Mouse (Mus musculus) myocyte (in vitro differentiated cells): ENCODE measurements around the gene Pakap. TPM values are rescaled to one million over a fixed set of nuclear protein-coding genes. Genes with fewer than 3 reads are reported as not detected.

ENCODE experiments used
- H3K27me3 ChIP-seq: one replicate; pipeline ENCODE4 v1.6.1; 2011; ENCODE audit not compliant: control insufficient read depth, insufficient read depth, insufficient read length
- H3K36me3 ChIP-seq: one replicate; pipeline ENCODE4 v1.6.1; 2011; ENCODE audit not compliant: control insufficient read depth, insufficient read depth
- H3K4me2 ChIP-seq: one replicate; pipeline ENCODE4 v1.6.1; 2011; ENCODE audit warnings: low read depth, control low read depth
- H3K4me3 ChIP-seq: one replicate; pipeline ENCODE4 v1.5.1; 2011; ENCODE audit warnings: mild to moderate bottlenecking, control low read depth, moderate library complexity
- H3K79me2 ChIP-seq: one replicate; pipeline ENCODE4 v1.6.1; 2011; ENCODE audit not compliant: control insufficient read depth, insufficient read depth
- H3ac ChIP-seq: one replicate; pipeline ENCODE4 v1.6.1; 2011; ENCODE audit not compliant: control insufficient read depth, insufficient read length
- CEBPB ChIP-seq: IDR thresholded peaks from 2 replicates; pipeline ENCODE4 v1.6.1; 2011; ENCODE audit warnings: mild to moderate bottlenecking, moderate library complexity; ENCODE audit not compliant: poor library complexity, insufficient read depth, severe bottlenecking
- E2F4 ChIP-seq: IDR thresholded peaks from one replicate; pipeline ENCODE4 v1.6.1; 2011; ENCODE audit warnings: mild to moderate bottlenecking, control low read depth, moderate library complexity; ENCODE audit not compliant: insufficient read depth
- MAX ChIP-seq: IDR thresholded peaks from one replicate; pipeline ENCODE4 v1.6.1; 2011; ENCODE audit warnings: low read depth, mild to moderate bottlenecking, control low read depth
- MYOD1 ChIP-seq, 3 experiments: IDR thresholded peaks; one replicate each; pipeline ENCODE4 v1.6.1; 2011; ENCODE audit warnings: control low read depth in 2 of 3, low read depth in 2 of 3, mild to moderate bottlenecking in 2 of 3, moderate library complexity in 1 of 3; ENCODE audit not compliant: insufficient read length in 2 of 3, control insufficient read depth in 1 of 3
- MYOG ChIP-seq, 3 experiments: IDR thresholded peaks; one replicate each; pipeline ENCODE4 v1.6.1; 2011; ENCODE audit warnings: control low read depth in 2 of 3, low read depth in 2 of 3, mild to moderate bottlenecking in 2 of 3; ENCODE audit not compliant: insufficient read length in 2 of 3, control insufficient read depth in 1 of 3, insufficient read depth in 1 of 3
- POLR2A ChIP-seq: IDR thresholded peaks from one replicate; pipeline ENCODE4 v1.6.1; 2011; ENCODE audit warnings: low read depth, mild to moderate bottlenecking, control low read depth, moderate library complexity; ENCODE audit not compliant: insufficient read length
- POLR2AphosphoS2 ChIP-seq: IDR thresholded peaks from one replicate; pipeline ENCODE4 v1.6.1; 2011; ENCODE audit warnings: low read depth, control low read depth; ENCODE audit not compliant: insufficient read length
- REST ChIP-seq: IDR thresholded peaks from one replicate; pipeline ENCODE4 v1.6.1; 2011; ENCODE audit warnings: mild to moderate bottlenecking, control low read depth, moderate library complexity; ENCODE audit not compliant: insufficient read depth, insufficient read length
- SRF ChIP-seq: IDR thresholded peaks from one replicate; pipeline ENCODE4 v1.6.1; 2011; ENCODE audit warnings: low read depth; ENCODE audit not compliant: control insufficient read depth, insufficient read length
- TCF12 ChIP-seq: IDR thresholded peaks from one replicate; pipeline ENCODE4 v1.6.1; 2011; ENCODE audit warnings: mild to moderate bottlenecking, control low read depth; ENCODE audit not compliant: poor library complexity, insufficient read depth, severe bottlenecking
- TCF3 ChIP-seq: IDR thresholded peaks from one replicate; pipeline ENCODE4 v1.6.1; 2011; ENCODE audit warnings: low read depth, control low read depth; ENCODE audit not compliant: insufficient read length
- USF1 ChIP-seq: IDR thresholded peaks from one replicate; pipeline ENCODE4 v1.6.1; 2011; ENCODE audit warnings: low read depth, mild to moderate bottlenecking, control low read depth, moderate library complexity
- polyA plus RNA-seq: library from polyadenylated mRNA; unstranded; fragments of >200 nt; fragmentation: generic; extraction: Trizol; gene quantifications from one replicate; pipeline ENCODE4 v1.2.1, GENCODE M21; 2012; ENCODE audit warnings: missing spikeins

The Pakap gene
- polyA plus RNA-seq, 1 experiment, result 6.5 TPM

GRCm38 (mm10) chr4:57901210-57901609 is 333.2 kb downstream of the Pakap start:
- Histone ChIP-seq H3K4me3 (no peak overlapping the region), H3K27me3 (no peaks in the 10 kb centered on the region), H3K4me2 (no peak overlapping the region), H3K36me3 (no peaks in the 10 kb centered on the region), H3K79me2 (no peaks in the 10 kb centered on the region), H3ac (no peak overlapping the region)
- TF ChIP-seq MYOD1 (IDR thresholded peaks at IDR 0.05; ENCODE audit: control insufficient read depth in 1 of 3, insufficient read length in 2 of 3, low read depth in 2 of 3) (no peak), POLR2AphosphoS2 (no peak), USF1 (no peak), SRF (no peak), MAX (no peak), E2F4 (no peak)

GRCm38 (mm10) chr4:57902619-57903018 is 334.6 kb downstream of the Pakap start:
- Histone ChIP-seq H3K4me3 (no peak overlapping the region), H3ac (no peak overlapping the region), H3K36me3 (no peaks in the 10 kb centered on the region), H3K79me2 (no peaks in the 10 kb centered on the region), H3K27me3 (no peaks in the 10 kb centered on the region), H3K4me2 (no peak overlapping the region)
- no peak for TF ChIP-seq E2F4
- no peak for TF ChIP-seq MAX
- no peak for TF ChIP-seq CEBPB
- TF ChIP-seq TCF12, result no peak
- TF ChIP-seq TCF3, result no peak
- TF ChIP-seq SRF, result no peak
- no peak for TF ChIP-seq POLR2AphosphoS2
- TF ChIP-seq POLR2A, result no peak
- TF ChIP-seq USF1, result no peak
- TF ChIP-seq MYOG (IDR thresholded peaks at IDR 0.05; ENCODE audit: control insufficient read depth in 1 of 3, insufficient read depth in 1 of 3, insufficient read length in 2 of 3, low read depth in 2 of 3), result no peak
- no peak for TF ChIP-seq MYOD1 (IDR thresholded peaks at IDR 0.05; ENCODE audit: control insufficient read depth in 1 of 3, insufficient read length in 2 of 3, low read depth in 2 of 3)
- TF ChIP-seq REST, result no peak

- Histone ChIP-seq H3K4me2 (no peak overlapping the region), H3K27me3 (no peaks in the 10 kb centered on the region), H3K36me3 (no peaks in the 10 kb centered on the region), H3ac (no peak overlapping the region), H3K79me2 (no peaks in the 10 kb centered on the region), H3K4me3 (no peak overlapping the region)
- TF ChIP-seq POLR2A (no peak), CEBPB (no peak), SRF (no peak), TCF12 (no peak), MYOD1 (IDR thresholded peaks at IDR 0.05; ENCODE audit: control insufficient read depth in 1 of 3, insufficient read length in 2 of 3, low read depth in 2 of 3) (no peak), MAX (no peak), TCF3 (no peak), USF1 (no peak), MYOG (IDR thresholded peaks at IDR 0.05; ENCODE audit: control insufficient read depth in 1 of 3, insufficient read depth in 1 of 3, insufficient read length in 2 of 3, low read depth in 2 of 3) (no peak), E2F4 (no peak), REST (no peak), POLR2AphosphoS2 (no peak)
Observed at GRCm38 (mm10) chr4:57904211-57904610, 336.2 kb downstream of the Pakap start.

- H3K4me3 ChIP-seq, result no peak overlapping the region
- TF ChIP-seq MAX (no peak), TCF12 (no peak), REST (no peak), CEBPB (no peak), MYOG (IDR thresholded peaks at IDR 0.05; ENCODE audit: control insufficient read depth in 1 of 3, insufficient read depth in 1 of 3, insufficient read length in 2 of 3, low read depth in 2 of 3) (no peak), POLR2AphosphoS2 (no peak), POLR2A (no peak), SRF (no peak), TCF3 (no peak), MYOD1 (IDR thresholded peaks at IDR 0.05; ENCODE audit: control insufficient read depth in 1 of 3, insufficient read length in 2 of 3, low read depth in 2 of 3) (no peak), USF1 (no peak), E2F4 (no peak)
- H3K79me2 ChIP-seq, result no peaks in the 10 kb centered on the region
- H3K4me2 ChIP-seq, result no peak overlapping the region
- H3ac ChIP-seq, result no peak overlapping the region
- H3K36me3 ChIP-seq, result no peaks in the 10 kb centered on the region
- H3K27me3 ChIP-seq, result no peaks in the 10 kb centered on the region
Observed at GRCm38 (mm10) chr4:57904638-57905037, 336.7 kb downstream of the Pakap start.

- Histone ChIP-seq H3ac (no peak overlapping the region), H3K79me2 (no peaks in the 10 kb centered on the region), H3K4me2 (no peak overlapping the region), H3K36me3 (no peaks in the 10 kb centered on the region), H3K27me3 (no peaks in the 10 kb centered on the region), H3K4me3 (no peak overlapping the region)
- TF ChIP-seq MAX (no peak), CEBPB (no peak), TCF12 (no peak)
Observed at GRCm38 (mm10) chr4:57906708-57907107, 338.7 kb downstream of the Pakap start.
